Mouse (Mus musculus) forebrain, embryonic 14.5 days (tissue): ENCODE measurements around the gene Tprkb. TPM values are rescaled to one million over a fixed set of nuclear protein-coding genes. Genes with fewer than 3 reads are reported as not detected.
"Not testable (repeated sequence)": the region's sequence is repeated elsewhere in the genome, so short reads cannot be mapped to it uniquely, and the experiment has no call there.

Source experiments
- ATAC-seq: fragments of 200-750 bp; cut with Nextera tagmentation; 2 replicates; pipeline ENCODE4 v1.8.0; 2017; ENCODE audit warnings: mild to moderate bottlenecking, moderate library complexity
- DNase-seq: peaks from one replicate; pipeline ENCODE4 v3.0.0-alpha.2; 2015; ENCODE audit warnings: low spot score
- H3K27ac ChIP-seq: fragments of 300-500 bp; sonication (generic); 2 replicates; pipeline ENCODE4 v1.5.1; 2014; ENCODE audit warnings: low read depth, mild to moderate bottlenecking, control low read depth, low read length, moderate library complexity
- H3K27me3 ChIP-seq: fragments of 300-500 bp; sonication (generic); replicated peaks from 2 replicates; pipeline ENCODE4 v1.6.1; 2014; ENCODE audit warnings: low read length, control low read depth, mixed read lengths; ENCODE audit not compliant: control insufficient read depth, insufficient read depth
- H3K36me3 ChIP-seq: fragments of 300-500 bp; sonication (generic); 2 replicates; pipeline ENCODE4 v1.6.1; 2014; ENCODE audit warnings: low read length, control low read depth; ENCODE audit not compliant: control insufficient read depth, insufficient read depth
- H3K4me1 ChIP-seq: fragments of 300-500 bp; sonication (generic); 2 replicates; pipeline ENCODE4 v1.6.1; 2014; ENCODE audit warnings: antibody characterized with exemption, low read length, control low read depth; ENCODE audit not compliant: control insufficient read depth, insufficient read depth
- H3K4me2 ChIP-seq: fragments of 300-500 bp; sonication (generic); 2 replicates; pipeline ENCODE4 v1.6.1; 2014; ENCODE audit warnings: mild to moderate bottlenecking, control low read depth, low read length
- H3K4me3 ChIP-seq: fragments of 300-500 bp; sonication (generic); 2 replicates; pipeline ENCODE4 v1.5.1; 2014; ENCODE audit warnings: low read depth, low read length, control low read depth
- H3K9ac ChIP-seq: fragments of 300-500 bp; sonication (generic); 2 replicates; pipeline ENCODE4 v1.6.1; 2014; ENCODE audit warnings: mild to moderate bottlenecking, low read length, control low read depth, moderate library complexity
- H3K9me3 ChIP-seq: fragments of 300-500 bp; sonication (generic); replicated peaks from 2 replicates; pipeline ENCODE4 v1.6.1; 2016; ENCODE audit warnings: low read length, control low read depth, mixed read lengths; ENCODE audit not compliant: control insufficient read depth
- WGBS: fragments of 180-500 bp; shearing (Covaris S2); extraction: QIAGEN DNeasy Blood & Tissue Kit; methylation state at CpG from one replicate; pipeline ENCODE4 v1.1.7; 2014; 5-methylcytosine and 5-hydroxymethylcytosine counted together
- polyA plus RNA-seq: library from polyadenylated mRNA; unstranded; fragments of >200 nt; fragmentation: Nextera tagmentation; extraction: Ambion mirVana; gene quantifications from 2 replicates; pipeline ENCODE4 v1.2.1, GENCODE M21; 2014

The Tprkb gene
- 33.5 and 34.6 TPM in 2 replicates for polyA plus RNA-seq

- Histone ChIP-seq H3K4me1 (peaks cover 13% of the 10 kb centered on the region), H3K27me3 (no peaks in the 10 kb centered on the region), H3K4me2 (no peak within 1 kb of the TSS), H3K36me3 (no peaks in the 10 kb centered on the region), H3K4me3 (no peak within 1 kb of the TSS), H3K9me3 (no peaks in the 10 kb centered on the region), H3K9ac (no peak within 1 kb of the TSS), H3K27ac (no peak within 1 kb of the TSS)
- 92% methylated on average over 3 of the region's 3 CpGs for WGBS
- ATAC-seq = no peak
- no peak for DNase-seq
Measured at GRCm38 (mm10) chr6:85911587-85911986, at the start of gene Tprkb. Tprkb (plus strand) TSS chr6:85911865.

- Histone ChIP-seq H3K36me3 (no peaks in the 10 kb centered on the region), H3K9ac (no peak overlapping the region), H3K27me3 (no peaks in the 10 kb centered on the region), H3K4me1 (no peaks in the 10 kb centered on the region), H3K4me2 (no peak overlapping the region), H3K9me3 (no peaks in the 10 kb centered on the region), H3K4me3 (no peak overlapping the region), H3K27ac (no peak overlapping the region)
- ATAC-seq = no peak
- 54% methylated on average over 3 of the region's 3 CpGs for WGBS
- no peak for DNase-seq
Measured at GRCm38 (mm10) chr6:85862565-85862964, 49.1 kb upstream of the Tprkb start.

GRCm38 (mm10) chr6:85863136-85863535 lies 48.5 kb upstream of the Tprkb start:
- DNase-seq = no peak
- 81% methylated on average over 2 of the region's 2 CpGs for WGBS

GRCm38 (mm10) chr6:85863840-85864239 lies 47.8 kb upstream of the Tprkb start:
- H3K27ac ChIP-seq = no peak overlapping the region
- H3K27me3 ChIP-seq = no peaks in the 10 kb centered on the region
- no peak overlapping the region for H3K4me2 ChIP-seq
- no peak for ATAC-seq
- no peaks in the 10 kb centered on the region for H3K4me1 ChIP-seq
- DNase-seq = no peak
- H3K9ac ChIP-seq = no peak overlapping the region
- H3K9me3 ChIP-seq = no peaks in the 10 kb centered on the region
- 87% methylated on average over 2 of the region's 2 CpGs for WGBS
- H3K36me3 ChIP-seq = no peaks in the 10 kb centered on the region
- no peak overlapping the region for H3K4me3 ChIP-seq

More at GRCm38 (mm10) chr6:85863136-85863535, 48.5 kb upstream of the Tprkb start:
- Histone ChIP-seq H3K27ac (no peak overlapping the region), H3K4me3 (no peak overlapping the region), H3K27me3 (no peaks in the 10 kb centered on the region), H3K36me3 (no peaks in the 10 kb centered on the region), H3K4me2 (no peak overlapping the region), H3K9ac (no peak overlapping the region), H3K4me1 (no peaks in the 10 kb centered on the region), H3K9me3 (no peaks in the 10 kb centered on the region)
- ATAC-seq = no peak

GRCm38 (mm10) chr6:85864900-85865639 lies 46.6 kb upstream of the Tprkb start:
- H3K27me3 ChIP-seq, H3K36me3 ChIP-seq, H3K27ac ChIP-seq, H3K9ac ChIP-seq, H3K4me3 ChIP-seq, ATAC-seq, DNase-seq, H3K4me2 ChIP-seq, H3K4me1 ChIP-seq, H3K9me3 ChIP-seq: not testable (repeated sequence)
- 77% methylated on average over 6 of the region's 7 CpGs for WGBS

- not testable (repeated sequence) for ATAC-seq, H3K9ac ChIP-seq, H3K4me1 ChIP-seq, H3K27me3 ChIP-seq, H3K4me2 ChIP-seq, H3K27ac ChIP-seq, H3K9me3 ChIP-seq, H3K4me3 ChIP-seq, DNase-seq, H3K36me3 ChIP-seq
- WGBS = 92% methylated on average over 3 of the region's 3 CpGs
Measured at GRCm38 (mm10) chr6:85866166-85866565, 45.5 kb upstream of the Tprkb start.

GRCm38 (mm10) chr6:85866995-85867394 lies 44.7 kb upstream of the Tprkb start:
- DNase-seq, H3K9me3 ChIP-seq, H3K4me1 ChIP-seq, H3K27me3 ChIP-seq, H3K9ac ChIP-seq, H3K27ac ChIP-seq, H3K36me3 ChIP-seq, ATAC-seq, H3K4me2 ChIP-seq, H3K4me3 ChIP-seq: not testable (repeated sequence)
- WGBS = 62% methylated on average over 1 of the region's 1 CpGs

- no peak for ATAC-seq
- no peak overlapping the region for H3K4me2 ChIP-seq
- no peak overlapping the region for H3K27ac ChIP-seq
- H3K4me1 ChIP-seq = no peaks in the 10 kb centered on the region
- H3K9me3 ChIP-seq = no peaks in the 10 kb centered on the region
- H3K36me3 ChIP-seq = no peaks in the 10 kb centered on the region
- WGBS = 86% methylated on average over 8 of the region's 8 CpGs
- no peak overlapping the region for H3K4me3 ChIP-seq
- H3K9ac ChIP-seq = no peak overlapping the region
- H3K27me3 ChIP-seq = no peaks in the 10 kb centered on the region
- DNase-seq = no peak
Measured at GRCm38 (mm10) chr6:85867726-85868690, 43.7 kb upstream of the Tprkb start.
